Mouse (Mus musculus) forebrain, embryonic 11.5 days (tissue): ENCODE data around the gene Itih1. TPM values are rescaled to one million over a fixed set of nuclear protein-coding genes. Genes with fewer than 3 reads are reported as not detected.

ENCODE experiments used
- ATAC-seq: fragments of 200-750 bp; cut with Nextera tagmentation; replicated peaks from 2 replicates; pipeline ENCODE4 v1.8.0; 2017; ENCODE audit warnings: moderate TSS enrichment; ENCODE audit not compliant: low FRiP score
- DNase-seq: peaks from one replicate; pipeline ENCODE4 v3.0.0-alpha.2; 2017; ENCODE audit warnings: low spot score
- H3K27ac ChIP-seq: fragments of 300-500 bp; sonication (generic); 2 replicates; pipeline ENCODE4 v1.5.1; 2014; ENCODE audit warnings: low read depth, low read length
- H3K27me3 ChIP-seq: fragments of 300-500 bp; sonication (generic); 2 replicates; pipeline ENCODE4 v1.6.1; 2014; ENCODE audit warnings: mild to moderate bottlenecking, low read length, mixed read lengths; ENCODE audit not compliant: control insufficient read depth, insufficient read depth
- H3K36me3 ChIP-seq: fragments of 300-500 bp; sonication (generic); 2 replicates; pipeline ENCODE4 v1.6.1; 2014; ENCODE audit warnings: mild to moderate bottlenecking, low read length, moderate library complexity, mixed read lengths; ENCODE audit not compliant: control insufficient read depth, insufficient read depth
- H3K4me1 ChIP-seq: fragments of 300-500 bp; sonication (generic); replicated peaks from 2 replicates; pipeline ENCODE4 v1.6.1; 2014; ENCODE audit warnings: low read length, mixed read lengths; ENCODE audit not compliant: control insufficient read depth, insufficient read depth
- H3K4me2 ChIP-seq: fragments of 300-500 bp; sonication (generic); 2 replicates; pipeline ENCODE4 v1.6.1; 2014; ENCODE audit warnings: low read depth, mild to moderate bottlenecking, low read length, moderate library complexity, mixed read lengths; ENCODE audit not compliant: severe bottlenecking
- H3K4me3 ChIP-seq: fragments of 300-500 bp; sonication (generic); 2 replicates; pipeline ENCODE4 v1.5.1; 2014; ENCODE audit warnings: low read depth, low read length
- H3K9ac ChIP-seq: fragments of 300-500 bp; sonication (generic); 2 replicates; pipeline ENCODE4 v1.6.1; 2014; ENCODE audit warnings: low read length
- H3K9me3 ChIP-seq: fragments of 300-500 bp; sonication (generic); 2 replicates; pipeline ENCODE4 v1.6.1; 2016; ENCODE audit warnings: low read length, mixed read lengths; ENCODE audit not compliant: control insufficient read depth
- WGBS: fragments of 180-500 bp; shearing (Covaris S2); extraction: QIAGEN DNeasy Blood & Tissue Kit; methylation state at CpG from one replicate; pipeline ENCODE4 v1.1.7; 2014; 5-methylcytosine and 5-hydroxymethylcytosine counted together
- polyA plus RNA-seq: library from polyadenylated mRNA; unstranded; fragments of >200 nt; fragmentation: Nextera tagmentation; extraction: Ambion mirVana; gene quantifications from 2 replicates; pipeline ENCODE4 v1.2.1, GENCODE M21; 2014

Gene Itih1
- polyA plus RNA-seq, 1 experiment from 2014 or later = not detected

DNA sequence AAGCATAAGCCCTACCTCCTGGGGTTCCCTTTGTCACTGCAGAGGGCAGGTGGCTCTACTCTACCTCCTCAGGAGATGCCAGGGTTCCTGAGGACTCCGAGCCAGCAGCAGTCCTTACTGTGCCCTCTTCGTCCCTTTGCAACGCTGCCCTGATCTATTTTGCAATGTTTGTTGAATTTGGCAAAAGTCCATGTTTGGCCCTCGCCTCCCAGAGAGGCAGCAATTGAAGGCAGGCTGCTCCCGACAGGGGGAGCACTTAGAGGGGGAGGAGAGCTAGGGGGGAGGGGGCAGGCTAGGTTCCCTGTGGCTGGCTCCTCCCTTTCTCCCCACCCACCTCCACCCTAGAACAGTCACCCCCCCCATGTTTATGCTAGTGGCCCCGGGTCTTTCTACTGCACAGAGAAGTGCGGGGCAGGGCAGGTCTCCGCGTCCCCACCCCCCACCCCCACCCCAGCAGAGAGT is 54.8 kb downstream of the Itih1 start:
- Histone ChIP-seq H3K4me2 (no peak overlapping the region), H3K9me3 (no peaks in the 10 kb centered on the region), H3K4me1 (no peaks in the 10 kb centered on the region), H3K9ac (no peak overlapping the region; the same call in 1 of the 2 replicates), H3K27ac (no peak overlapping the region), H3K27me3 (no peaks in the 10 kb centered on the region), H3K36me3 (no peaks in the 10 kb centered on the region), H3K4me3 (no peak overlapping the region)
- ATAC-seq (no peak), DNase-seq (no peak)
- WGBS = 22% methylated on average over 9 of the region's 9 CpGs

DNA sequence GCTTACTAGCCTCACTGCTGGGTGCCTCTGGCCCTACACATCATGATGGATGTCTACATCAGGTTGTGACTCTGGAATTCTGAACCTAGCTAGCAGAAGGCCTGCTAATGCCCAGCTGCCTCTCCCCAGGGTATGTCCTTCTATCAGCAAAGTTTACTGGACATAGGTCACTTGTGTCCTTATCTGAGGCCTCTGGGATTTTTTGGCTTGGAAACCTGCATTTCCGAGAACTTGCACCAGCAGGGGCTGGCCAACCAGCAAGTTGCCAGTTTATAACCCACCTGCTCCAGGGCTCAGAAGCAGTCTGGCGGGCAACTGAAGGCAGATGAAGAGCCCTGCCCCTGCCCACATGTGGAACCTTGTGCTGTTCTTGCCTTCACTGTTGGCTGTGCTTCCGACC is 56.9 kb downstream of the Itih1 start, which contains the start of gene Itih4:
Gene Itih4 (plus strand): TSS at position 273 of the 400 bp plus-strand sequence.
- no peak for DNase-seq

DNA sequence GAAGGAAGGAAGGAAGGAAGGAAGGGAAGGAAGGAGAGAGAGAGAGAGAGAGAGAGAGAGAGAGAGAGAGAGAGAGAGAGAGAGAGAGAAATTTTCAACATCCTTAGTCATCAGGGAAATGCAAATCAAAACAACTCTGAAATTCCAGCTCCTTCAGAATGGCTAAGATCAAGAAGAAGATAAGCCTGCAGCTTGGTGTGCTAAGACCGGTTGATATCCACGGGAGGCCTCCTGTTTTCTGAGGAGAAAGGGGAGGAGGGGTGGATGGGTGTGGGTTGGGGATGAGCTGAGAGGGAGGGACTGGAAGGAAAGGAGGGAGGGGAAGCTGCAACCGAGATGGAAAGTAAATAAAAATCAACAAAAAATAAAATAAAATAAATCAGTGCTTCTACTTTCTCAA is 57.8 kb downstream of the Itih1 start:
- H3K9ac ChIP-seq = no peak overlapping the region
- no peak overlapping the region for H3K27ac ChIP-seq
- no peaks in the 10 kb centered on the region for H3K9me3 ChIP-seq
- no peak overlapping the region for H3K4me2 ChIP-seq
- 26% methylated on average over 3 of the region's 3 CpGs for WGBS
- ATAC-seq (no peak), DNase-seq (no peak)
- no peaks in the 10 kb centered on the region for H3K27me3 ChIP-seq
- H3K36me3 ChIP-seq = no peaks in the 10 kb centered on the region
- H3K4me1 ChIP-seq = no peaks in the 10 kb centered on the region
- H3K4me3 ChIP-seq = no peak overlapping the region

More for the DNA sequence above, 56.9 kb downstream of the Itih1 start, which contains the start of gene Itih4:
- 84% methylated on average over 3 of the region's 3 CpGs for WGBS
- H3K9ac ChIP-seq = no peak within 1 kb of the TSS
- no peaks in the 10 kb centered on the region for H3K27me3 ChIP-seq
- H3K4me3 ChIP-seq = no peak within 1 kb of the TSS
- ATAC-seq = no peak
- no peaks in the 10 kb centered on the region for H3K36me3 ChIP-seq
- no peaks in the 10 kb centered on the region for H3K9me3 ChIP-seq
- H3K4me2 ChIP-seq = no peak within 1 kb of the TSS
- H3K4me1 ChIP-seq = no peaks in the 10 kb centered on the region
- no peak within 1 kb of the TSS for H3K27ac ChIP-seq

DNA sequence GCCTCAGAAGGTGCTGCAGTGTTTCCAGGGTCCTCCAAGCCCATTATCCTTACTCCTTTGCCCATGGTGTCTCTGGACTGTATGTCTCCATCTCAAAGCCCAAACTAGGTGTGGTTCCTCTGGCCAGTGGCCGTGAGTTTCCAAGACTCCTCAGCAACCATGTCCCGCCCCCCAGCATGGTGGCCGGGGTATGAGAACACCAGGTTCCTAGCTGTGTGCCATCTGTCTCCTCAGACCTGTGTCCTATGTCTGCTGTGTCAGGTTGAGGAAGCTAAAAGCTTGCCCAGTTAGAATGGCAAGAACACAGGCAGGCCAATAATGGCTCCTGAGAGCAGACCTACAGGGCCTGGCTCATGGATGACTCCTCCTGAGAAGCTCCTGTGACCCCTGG is 61.4 kb downstream of the Itih1 start:
- Histone ChIP-seq H3K4me1 (no peaks in the 10 kb centered on the region), H3K36me3 (no peaks in the 10 kb centered on the region), H3K27ac (no peak overlapping the region), H3K9me3 (no peaks in the 10 kb centered on the region), H3K9ac (no peak overlapping the region), H3K4me2 (no peak overlapping the region), H3K27me3 (no peaks in the 10 kb centered on the region), H3K4me3 (no peak overlapping the region)
- DNase-seq = no peak
- no peak for ATAC-seq
- 93% methylated on average over 3 of the region's 3 CpGs for WGBS

- 83% methylated on average over 17 of the region's 17 CpGs for WGBS
- Histone ChIP-seq H3K4me3 (no peak overlapping the region), H3K4me1 (no peaks in the 10 kb centered on the region), H3K4me2 (no peak overlapping the region), H3K9me3 (no peaks in the 10 kb centered on the region), H3K9ac (no peak overlapping the region), H3K36me3 (no peaks in the 10 kb centered on the region), H3K27me3 (no peaks in the 10 kb centered on the region), H3K27ac (no peak overlapping the region)
- no peak for ATAC-seq
- DNase-seq = no peak
These were observed 62.0 kb downstream of the Itih1 start for GRCm38 (mm10) chr14:30880811-30881717.

GRCm38 (mm10) chr14:30880251-30880650 is 62.8 kb downstream of the Itih1 start:
- no peak overlapping the region for H3K4me3 ChIP-seq
- no peak overlapping the region for H3K27ac ChIP-seq
- no peaks in the 10 kb centered on the region for H3K4me1 ChIP-seq
- 70% methylated on average over 8 of the region's 8 CpGs for WGBS
- no peak overlapping the region for H3K4me2 ChIP-seq
- DNase-seq (no peak), ATAC-seq (no peak)
- no peaks in the 10 kb centered on the region for H3K36me3 ChIP-seq
- H3K9ac ChIP-seq = no peak overlapping the region
- no peaks in the 10 kb centered on the region for H3K9me3 ChIP-seq
- no peaks in the 10 kb centered on the region for H3K27me3 ChIP-seq

DNA sequence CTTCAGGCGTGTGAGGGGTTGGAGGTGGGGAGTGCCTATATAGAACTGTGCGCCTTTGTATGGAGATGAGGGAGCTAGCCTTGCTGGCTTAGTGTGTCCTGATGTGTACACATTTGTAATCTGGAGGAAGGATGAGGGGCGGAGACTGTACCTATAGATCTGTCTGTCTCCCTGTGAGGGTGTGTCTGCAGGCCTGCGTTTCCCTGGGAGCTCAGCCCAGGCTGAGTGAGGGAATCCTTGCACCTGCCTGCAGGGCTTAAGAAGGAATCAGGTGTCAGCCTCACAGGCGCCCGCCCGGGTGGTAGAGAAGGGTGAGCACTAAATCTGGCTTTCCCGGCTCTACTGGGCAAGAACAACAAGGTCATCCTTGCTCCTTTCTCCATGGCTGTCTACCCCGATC is 63.3 kb downstream of the Itih1 start:
- ATAC-seq = no peak
- 64% methylated on average over 9 of the region's 9 CpGs for WGBS
- no peaks in the 10 kb centered on the region for H3K9me3 ChIP-seq

More for the DNA sequence above, 63.3 kb downstream of the Itih1 start:
- H3K27me3 ChIP-seq = no peaks in the 10 kb centered on the region
- no peak overlapping the region for H3K9ac ChIP-seq
- no peak overlapping the region for H3K4me2 ChIP-seq
- no peak overlapping the region for H3K27ac ChIP-seq
- no peaks in the 10 kb centered on the region for H3K36me3 ChIP-seq
- H3K4me3 ChIP-seq = no peak overlapping the region
- no peaks in the 10 kb centered on the region for H3K4me1 ChIP-seq
- DNase-seq = no peak
